Mouse (Mus musculus) C2C12 (cell line): ENCODE results near the gene Gba2.

Experiments
- CTCF ChIP-seq: IDR thresholded peaks from one replicate; pipeline ENCODE4 v1.5.1; 2011; ENCODE audit not compliant: control insufficient read depth, insufficient read depth, insufficient read length
- MAX ChIP-seq: IDR thresholded peaks from one replicate; pipeline ENCODE4 v1.6.1; 2011; ENCODE audit warnings: mild to moderate bottlenecking, control low read depth
- MYOD1 ChIP-seq: IDR thresholded peaks from one replicate; pipeline ENCODE4 v1.6.1; 2011; ENCODE audit warnings: low read depth; ENCODE audit not compliant: control insufficient read depth, insufficient read length

GRCm38 (mm10) chr4:43549055-43549454 lies 29.6 kb downstream of the Gba2 start:
- no peak for TF ChIP-seq MYOD1
- no peak for TF ChIP-seq MAX
- TF ChIP-seq CTCF: no peak
